Mouse (Mus musculus): ENCODE measurements around the gene D630045J12Rik. TPM values are rescaled to one million over a fixed set of nuclear protein-coding genes. Genes with fewer than 3 reads are reported as not detected.

D630045J12Rik gene
- polyA plus RNA-seq, 1 experiment from 2014 or later, result 0.22 TPM

DNA sequence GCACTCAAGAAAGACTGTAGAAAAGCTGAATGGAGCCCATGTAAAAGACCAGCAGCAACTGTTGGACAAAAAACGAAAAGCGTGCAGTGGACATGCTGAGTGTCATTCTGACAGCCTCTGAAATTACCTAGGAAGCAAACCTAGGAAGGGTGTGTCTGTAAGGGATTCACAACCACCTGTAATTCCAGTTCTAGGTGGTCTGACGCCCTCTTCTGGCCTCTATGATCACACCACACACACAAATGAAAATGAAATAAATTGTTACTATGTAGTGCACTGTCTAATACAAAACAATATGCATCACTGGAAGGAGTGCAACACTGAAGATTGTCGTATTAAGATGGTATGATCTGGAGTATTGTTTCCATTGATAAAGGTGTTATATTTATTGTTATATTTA is 8.1 kb upstream of the D630045J12Rik start:
- no peak for ATAC-seq (ENCODE audit: insufficient read depth)
- H3K9me3 ChIP-seq (replicated peaks), result no peaks in the 10 kb centered on the region
- no peak overlapping the region for H3K27ac ChIP-seq (replicated peaks)
- no peaks in the 10 kb centered on the region for H3K27me3 ChIP-seq
- no peaks in the 10 kb centered on the region for H3K4me1 ChIP-seq (replicated peaks)
- H3K4me2 ChIP-seq, result no peak overlapping the region
- H3K9ac ChIP-seq, result no peak overlapping the region
- H3K4me3 ChIP-seq (replicated peaks), result no peak overlapping the region
- WGBS (ENCODE audit: insufficient replicate concordance), result 55% methylated on average over 4 of the region's 4 CpGs
- no peaks in the 10 kb centered on the region for H3K36me3 ChIP-seq (replicated peaks)

- Histone ChIP-seq H3K4me2 (no peak overlapping the region), H3K9me3 (replicated peaks) (no peaks in the 10 kb centered on the region), H3K36me3 (replicated peaks) (no peaks in the 10 kb centered on the region), H3K4me1 (replicated peaks) (peaks cover 13% of the 10 kb centered on the region), H3K9ac (no peak overlapping the region), H3K4me3 (replicated peaks) (no peak overlapping the region), H3K27ac (replicated peaks) (no peak overlapping the region), H3K27me3 (peaks cover 29% of the 10 kb centered on the region)
- 73% methylated on average over 8 of the region's 8 CpGs for WGBS (ENCODE audit: insufficient replicate concordance)
- no peak for ATAC-seq (ENCODE audit: insufficient read depth)
Observed at GRCm38 (mm10) chr6:38257506-38257905, 3.7 kb upstream of the D630045J12Rik start.

DNA sequence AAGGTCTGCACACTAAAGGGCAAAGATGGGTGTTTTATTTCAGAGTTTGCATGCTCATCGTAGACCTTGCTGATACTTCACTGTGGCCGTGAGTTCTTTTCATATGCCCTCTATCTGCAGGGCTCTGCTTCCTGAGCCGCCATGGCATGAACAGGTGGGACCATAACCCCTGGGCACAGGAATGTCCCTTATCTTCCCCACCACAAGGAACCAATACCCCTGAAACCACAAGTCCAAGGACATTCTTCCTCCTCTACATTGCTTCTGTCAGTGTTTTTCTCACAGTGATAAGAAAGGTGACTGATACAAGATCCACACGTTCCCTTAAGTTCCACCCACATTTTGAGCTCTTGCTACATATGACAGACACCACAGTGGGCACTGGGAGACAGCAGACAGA is 3.0 kb upstream of the D630045J12Rik start:
- Histone ChIP-seq H3K9me3 (replicated peaks) (no peaks in the 10 kb centered on the region), H3K27ac (replicated peaks) (no peak overlapping the region), H3K9ac (no peak overlapping the region), H3K4me2 (no peak overlapping the region), H3K4me1 (replicated peaks) (peaks cover 13% of the 10 kb centered on the region), H3K4me3 (replicated peaks) (no peak overlapping the region), H3K36me3 (replicated peaks) (no peaks in the 10 kb centered on the region), H3K27me3 (peaks cover 36% of the 10 kb centered on the region)
- WGBS (ENCODE audit: insufficient replicate concordance), result 38% methylated on average over 4 of the region's 4 CpGs
- no peak for ATAC-seq (ENCODE audit: insufficient read depth)

DNA sequence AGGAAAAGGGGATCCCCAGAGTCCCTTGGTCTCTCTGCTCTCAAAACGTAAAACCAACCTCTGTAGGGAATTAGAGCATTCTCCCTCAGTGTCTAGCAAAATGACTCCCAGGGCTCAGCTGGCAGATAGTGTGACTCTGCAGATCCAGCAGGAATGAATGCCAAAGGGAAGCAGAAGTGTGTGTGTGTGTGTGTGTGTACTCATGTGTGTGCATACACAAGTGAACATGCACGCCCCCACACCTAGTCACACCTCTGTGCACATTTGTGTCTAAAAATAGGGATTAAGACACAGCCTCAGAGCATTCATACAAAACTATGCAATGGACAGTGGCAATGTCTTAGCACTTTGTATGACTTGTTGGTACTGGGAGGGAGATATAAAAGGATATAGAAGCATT is 2.0 kb upstream of the D630045J12Rik start:
- Histone ChIP-seq H3K27ac (replicated peaks) (no peak overlapping the region), H3K9me3 (replicated peaks) (no peaks in the 10 kb centered on the region), H3K4me2 (no peak overlapping the region), H3K36me3 (replicated peaks) (no peaks in the 10 kb centered on the region), H3K27me3 (peaks cover 42% of the 10 kb centered on the region), H3K4me1 (replicated peaks) (peaks cover 13% of the 10 kb centered on the region), H3K9ac (no peak overlapping the region), H3K4me3 (replicated peaks) (no peak overlapping the region)
- no peak for ATAC-seq (ENCODE audit: insufficient read depth)
- 69% methylated on average over 2 of the region's 2 CpGs for WGBS (ENCODE audit: insufficient replicate concordance)

DNA sequence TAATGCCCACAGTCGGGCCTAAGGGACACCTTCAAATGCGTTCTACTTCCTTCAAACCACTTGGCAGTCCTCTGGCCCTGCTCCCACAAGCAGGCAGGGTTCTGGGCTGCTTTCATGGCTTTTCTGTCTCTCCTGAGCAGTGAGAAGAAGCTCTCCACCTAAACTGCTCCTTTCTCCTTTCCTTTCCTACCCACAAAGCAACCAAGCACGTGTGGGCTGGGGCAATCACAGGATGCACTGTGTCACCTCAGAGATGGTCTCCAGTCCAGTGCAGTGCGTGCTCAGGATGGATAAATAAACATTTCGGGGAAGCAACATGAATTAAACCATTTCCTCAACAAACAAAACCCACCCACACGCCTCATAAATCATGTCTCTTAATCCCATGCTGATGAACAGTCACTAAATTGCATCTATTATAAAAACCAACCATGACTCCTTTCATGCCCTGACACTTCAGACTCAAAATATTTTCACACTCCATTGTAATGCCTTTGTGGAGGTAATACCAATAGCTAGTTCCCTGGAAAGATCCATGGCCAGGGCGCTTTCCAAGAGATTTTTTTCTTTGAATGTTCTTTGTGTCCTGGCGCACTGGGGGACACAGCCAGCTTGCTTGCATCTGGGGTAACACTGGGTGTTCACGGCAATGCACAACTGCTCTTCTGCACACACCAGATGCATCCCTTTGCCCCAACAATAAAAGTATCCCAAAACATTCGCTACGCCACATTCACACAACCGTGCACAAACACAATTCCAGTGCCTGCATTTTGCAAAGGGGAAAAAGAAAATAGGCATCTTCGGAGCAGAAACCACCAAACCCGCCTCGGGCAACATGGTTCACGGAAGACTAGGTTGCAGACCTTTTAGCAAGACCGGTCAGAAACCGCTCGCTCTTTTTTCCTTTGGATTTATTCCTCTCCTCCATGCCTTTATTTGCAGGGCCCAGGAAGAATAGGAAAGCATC is 758 bp downstream of the D630045J12Rik start:
- H3K4me2 ChIP-seq, result peak overlapping the region; percentile 90
- peaks cover 42% of the 10 kb centered on the region for H3K27me3 ChIP-seq
- H3K27ac ChIP-seq (replicated peaks), result no peak overlapping the region
- no peak for ATAC-seq (ENCODE audit: insufficient read depth)
- peak overlapping the region; percentile 65 for H3K4me3 ChIP-seq (replicated peaks)
- WGBS (ENCODE audit: insufficient replicate concordance), result 17% methylated on average over 19 of the region's 19 CpGs
- no peaks in the 10 kb centered on the region for H3K36me3 ChIP-seq (replicated peaks)
- peak overlapping the region; percentile 32; the same call in 1 of the 2 replicates for H3K9ac ChIP-seq
- H3K4me1 ChIP-seq (replicated peaks), result peaks cover 13% of the 10 kb centered on the region
- H3K9me3 ChIP-seq (replicated peaks), result no peaks in the 10 kb centered on the region

- no peak overlapping the region for H3K27ac ChIP-seq (replicated peaks)
- peaks cover 42% of the 10 kb centered on the region for H3K27me3 ChIP-seq
- no peak overlapping the region for H3K9ac ChIP-seq
- ATAC-seq (ENCODE audit: insufficient read depth), result no peak
- 72% methylated on average over 10 of the region's 10 CpGs for WGBS (ENCODE audit: insufficient replicate concordance)
- peaks cover 13% of the 10 kb centered on the region for H3K4me1 ChIP-seq (replicated peaks)
- H3K4me2 ChIP-seq, result no peak overlapping the region
- no peak overlapping the region for H3K4me3 ChIP-seq (replicated peaks)
- no peaks in the 10 kb centered on the region for H3K9me3 ChIP-seq (replicated peaks)
- H3K36me3 ChIP-seq (replicated peaks), result no peaks in the 10 kb centered on the region
Observed at GRCm38 (mm10) chr6:38252139-38252538, 1.7 kb downstream of the D630045J12Rik start.

GRCm38 (mm10) chr6:38251464-38251863 is 2.3 kb downstream of the D630045J12Rik start:
- Histone ChIP-seq H3K27ac (replicated peaks) (no peak overlapping the region), H3K4me2 (no peak overlapping the region), H3K4me1 (replicated peaks) (peaks cover 13% of the 10 kb centered on the region), H3K9me3 (replicated peaks) (no peaks in the 10 kb centered on the region), H3K4me3 (replicated peaks) (no peak overlapping the region), H3K36me3 (replicated peaks) (no peaks in the 10 kb centered on the region), H3K27me3 (peaks cover 42% of the 10 kb centered on the region), H3K9ac (no peak overlapping the region)
- 47% methylated on average over 4 of the region's 4 CpGs for WGBS (ENCODE audit: insufficient replicate concordance)
- ATAC-seq (ENCODE audit: insufficient read depth), result no peak

DNA sequence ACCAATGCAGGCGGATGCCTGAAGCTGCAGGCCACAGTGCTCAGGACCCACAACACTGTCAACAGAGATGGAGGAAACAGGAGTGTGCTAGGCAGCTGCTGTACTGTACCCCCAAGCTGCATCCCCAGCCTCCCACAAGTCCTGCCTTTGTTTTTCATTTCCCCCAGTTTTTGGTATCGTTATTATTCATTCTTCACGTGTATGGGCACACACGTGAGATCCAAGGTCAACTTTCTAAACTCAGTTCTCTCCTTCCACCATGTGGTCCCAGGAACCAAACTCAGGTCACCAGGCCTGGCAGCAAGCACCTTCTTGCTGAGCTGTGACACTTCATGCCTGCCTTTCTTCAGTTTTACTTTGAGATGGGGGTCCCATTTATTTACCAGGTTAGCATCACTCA is 6.4 kb downstream of the D630045J12Rik start:
- WGBS (ENCODE audit: insufficient replicate concordance), result 46% methylated on average over 4 of the region's 4 CpGs
- Histone ChIP-seq H3K27ac (replicated peaks) (no peak overlapping the region), H3K36me3 (replicated peaks) (no peaks in the 10 kb centered on the region), H3K9me3 (replicated peaks) (no peaks in the 10 kb centered on the region), H3K4me2 (no peak overlapping the region), H3K4me3 (replicated peaks) (no peak overlapping the region), H3K27me3 (peaks cover 12% of the 10 kb centered on the region), H3K9ac (no peak overlapping the region), H3K4me1 (replicated peaks) (no peaks in the 10 kb centered on the region)
- no peak for ATAC-seq (ENCODE audit: insufficient read depth)

DNA sequence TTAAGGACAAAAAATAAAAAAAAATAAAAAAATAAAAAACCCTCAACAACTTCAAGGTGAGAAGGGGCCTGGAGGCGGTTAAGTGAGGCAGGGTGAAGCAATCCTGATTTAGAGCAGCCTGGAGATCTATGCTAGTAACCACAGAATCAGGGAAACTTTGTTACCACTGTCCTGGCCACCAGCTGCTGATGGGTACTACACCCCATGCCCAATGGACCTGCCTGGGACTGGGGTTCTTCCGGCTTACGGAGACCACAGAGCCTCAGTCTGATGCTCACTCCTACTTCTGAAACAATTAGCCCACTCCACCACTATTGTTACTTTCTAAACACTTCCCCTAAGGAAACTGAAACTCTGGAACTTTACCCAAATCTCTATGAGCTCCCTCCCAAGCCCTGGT is 9.0 kb downstream of the D630045J12Rik start:
- Histone ChIP-seq H3K9me3 (replicated peaks) (no peaks in the 10 kb centered on the region), H3K36me3 (replicated peaks) (no peaks in the 10 kb centered on the region), H3K4me1 (replicated peaks) (no peaks in the 10 kb centered on the region), H3K9ac (no peak overlapping the region), H3K27ac (replicated peaks) (no peak overlapping the region), H3K4me2 (no peak overlapping the region), H3K27me3 (no peaks in the 10 kb centered on the region), H3K4me3 (replicated peaks) (no peak overlapping the region)
- 62% methylated on average over 3 of the region's 3 CpGs for WGBS (ENCODE audit: insufficient replicate concordance)
- ATAC-seq (ENCODE audit: insufficient read depth), result no peak

GRCm38 (mm10) chr6:38244167-38244566 is 9.6 kb downstream of the D630045J12Rik start:
- no peak for ATAC-seq (ENCODE audit: insufficient read depth)
- no peaks in the 10 kb centered on the region for H3K27me3 ChIP-seq

GRCm38 (mm10) chr6:38242833-38243232 is 11.0 kb downstream of the D630045J12Rik start:
- Histone ChIP-seq H3K27me3 (no peaks in the 10 kb centered on the region), H3K4me3 (replicated peaks) (no peak overlapping the region), H3K4me1 (replicated peaks) (no peaks in the 10 kb centered on the region), H3K4me2 (no peak overlapping the region), H3K27ac (replicated peaks) (no peak overlapping the region), H3K36me3 (replicated peaks) (no peaks in the 10 kb centered on the region), H3K9me3 (replicated peaks) (no peaks in the 10 kb centered on the region), H3K9ac (no peak overlapping the region)
- no peak for ATAC-seq (ENCODE audit: insufficient read depth)
- WGBS (ENCODE audit: insufficient replicate concordance), result 64% methylated on average over 5 of the region's 5 CpGs

More at GRCm38 (mm10) chr6:38244167-38244566, 9.6 kb downstream of the D630045J12Rik start:
- Histone ChIP-seq H3K4me1 (replicated peaks) (no peaks in the 10 kb centered on the region), H3K27ac (replicated peaks) (no peak overlapping the region), H3K4me2 (no peak overlapping the region), H3K36me3 (replicated peaks) (no peaks in the 10 kb centered on the region), H3K4me3 (replicated peaks) (no peak overlapping the region), H3K9ac (no peak overlapping the region), H3K9me3 (replicated peaks) (no peaks in the 10 kb centered on the region)
- 37% methylated on average over 3 of the region's 3 CpGs for WGBS (ENCODE audit: insufficient replicate concordance)

Data from liver, embryonic 15.5 days (tissue).